Mouse (Mus musculus) midbrain, postnatal 0 days (tissue): ENCODE measurements around the gene Cpm. TPM values are rescaled to one million over a fixed set of nuclear protein-coding genes. Genes with fewer than 3 reads are reported as not detected.
"Not testable (repeated sequence)": the region's sequence is repeated elsewhere in the genome, so short reads cannot be mapped to it uniquely, and the experiment has no call there.

Experiments
- ATAC-seq: fragments of 200-750 bp; cut with Nextera tagmentation; 2 replicates; pipeline ENCODE4 v1.8.0; 2017; ENCODE audit warnings: moderate number of reproducible peaks, mild to moderate bottlenecking, moderate TSS enrichment, moderate library complexity; ENCODE audit not compliant: low FRiP score
- DNase-seq: peaks from one replicate; pipeline ENCODE4 v3.0.0-alpha.2; 2015; ENCODE audit warnings: low spot score
- H3K27ac ChIP-seq: fragments of 300-500 bp; sonication (generic); 2 replicates; pipeline ENCODE4 v1.5.1; 2014; ENCODE audit warnings: low read depth, mild to moderate bottlenecking, low read length, mixed read lengths
- H3K27me3 ChIP-seq: fragments of 300-500 bp; sonication (generic); 2 replicates; pipeline ENCODE4 v1.6.1; 2014; ENCODE audit warnings: low read length, control low read depth, mixed read lengths; ENCODE audit not compliant: insufficient read depth
- H3K36me3 ChIP-seq: fragments of 300-500 bp; sonication (generic); 2 replicates; pipeline ENCODE4 v1.6.1; 2014; ENCODE audit warnings: low read length, control low read depth, mixed read lengths; ENCODE audit not compliant: insufficient read depth
- H3K4me1 ChIP-seq: fragments of 300-500 bp; sonication (generic); 2 replicates; pipeline ENCODE4 v1.6.1; 2014; ENCODE audit warnings: mild to moderate bottlenecking, control low read depth, antibody characterized with exemption, low read length, mixed read lengths; ENCODE audit not compliant: insufficient read depth
- H3K4me2 ChIP-seq: fragments of 300-500 bp; sonication (generic); 2 replicates; pipeline ENCODE4 v1.6.1; 2014; ENCODE audit warnings: low read depth, mild to moderate bottlenecking, low read length, mixed read lengths; ENCODE audit not compliant: poor library complexity, severe bottlenecking
- H3K4me3 ChIP-seq: fragments of 300-500 bp; sonication (generic); 2 replicates; pipeline ENCODE4 v1.5.1; 2014; ENCODE audit warnings: low read depth, mild to moderate bottlenecking, low read length, moderate library complexity
- H3K9ac ChIP-seq: fragments of 300-500 bp; sonication (generic); replicated peaks from 2 replicates; pipeline ENCODE4 v1.6.1; 2014; ENCODE audit warnings: mild to moderate bottlenecking, low read length, moderate library complexity, mixed read lengths; ENCODE audit not compliant: poor library complexity, severe bottlenecking
- H3K9me3 ChIP-seq: fragments of 300-500 bp; sonication (generic); 2 replicates; pipeline ENCODE4 v1.6.1; 2016; ENCODE audit warnings: low read length, control low read depth
- CTCF ChIP-seq: IDR thresholded peaks from 2 replicates; pipeline ENCODE4 v1.5.1; 2016; ENCODE audit warnings: antibody characterized with exemption, mild to moderate bottlenecking
- WGBS: fragments of 180-500 bp; shearing (Covaris S2); extraction: QIAGEN DNeasy Blood & Tissue Kit; methylation state at CpG from one replicate; pipeline ENCODE4 v1.1.7; 2014; 5-methylcytosine and 5-hydroxymethylcytosine counted together
- polyA plus RNA-seq: library from polyadenylated mRNA; unstranded; fragments of >200 nt; fragmentation: Nextera tagmentation; extraction: Ambion mirVana; gene quantifications from 2 replicates; pipeline ENCODE4 v1.2.1, GENCODE M21; 2015
- total RNA-seq: library from RNA; depleted of rRNA; stranded (reverse); fragments of >200 nt; gene quantifications from 2 replicates; pipeline ENCODE4 v1.2.3, GENCODE M21; 2014

Cpm gene
- total and polyA plus RNA-seq, 2 experiments from 2014 or later: 3.9 to 7.9 TPM

- Histone ChIP-seq H3K9me3 (no peaks in the 10 kb centered on the region), H3K36me3 (no peaks in the 10 kb centered on the region), H3K9ac (no peak overlapping the region), H3K27ac (no peak overlapping the region), H3K4me3 (no peak overlapping the region), H3K4me1 (no peaks in the 10 kb centered on the region), H3K4me2 (no peak overlapping the region), H3K27me3 (no peaks in the 10 kb centered on the region)
- TF ChIP-seq CTCF: no peak
- DNase-seq (no peak), ATAC-seq (no peak)
- 81% methylated on average over 8 of the region's 8 CpGs for WGBS
Measured at GRCm38 (mm10) chr10:117612621-117613584, 16.4 kb upstream of the Cpm start.

- H3K4me3 ChIP-seq: no peak overlapping the region
- H3K9me3 ChIP-seq: no peaks in the 10 kb centered on the region
- WGBS: 74% methylated on average over 6 of the region's 6 CpGs
- no peak overlapping the region for H3K4me2 ChIP-seq
- no peak for TF ChIP-seq CTCF
- no peaks in the 10 kb centered on the region for H3K27me3 ChIP-seq
- no peak overlapping the region for H3K27ac ChIP-seq
- no peaks in the 10 kb centered on the region for H3K36me3 ChIP-seq
- no peaks in the 10 kb centered on the region for H3K4me1 ChIP-seq
- no peak for DNase-seq
- ATAC-seq: no peak
- H3K9ac ChIP-seq: no peak overlapping the region
Measured at GRCm38 (mm10) chr10:117613960-117614359, 15.3 kb upstream of the Cpm start.

GRCm38 (mm10) chr10:117614387-117614786 is 14.9 kb upstream of the Cpm start:
- H3K36me3 ChIP-seq: no peaks in the 10 kb centered on the region
- ATAC-seq (no peak), DNase-seq (no peak)
- H3K27ac ChIP-seq: no peak overlapping the region
- TF ChIP-seq CTCF: no peak
- H3K4me3 ChIP-seq: no peak overlapping the region
- H3K27me3 ChIP-seq: no peaks in the 10 kb centered on the region
- WGBS: 83% methylated on average over 3 of the region's 3 CpGs
- no peaks in the 10 kb centered on the region for H3K4me1 ChIP-seq
- no peak overlapping the region for H3K9ac ChIP-seq
- H3K9me3 ChIP-seq: no peaks in the 10 kb centered on the region
- H3K4me2 ChIP-seq: no peak overlapping the region

GRCm38 (mm10) chr10:117615239-117615638 is 14.1 kb upstream of the Cpm start:
- Histone ChIP-seq H3K27ac (no peak overlapping the region), H3K9ac (no peak overlapping the region), H3K4me2 (no peak overlapping the region), H3K9me3 (no peaks in the 10 kb centered on the region), H3K4me3 (no peak overlapping the region), H3K4me1 (no peaks in the 10 kb centered on the region), H3K27me3 (no peaks in the 10 kb centered on the region), H3K36me3 (no peaks in the 10 kb centered on the region)
- no peak for DNase-seq
- TF ChIP-seq CTCF: no peak
- no peak for ATAC-seq
- 93% methylated on average over 8 of the region's 8 CpGs for WGBS

GRCm38 (mm10) chr10:117615746-117616145 is 13.6 kb upstream of the Cpm start:
- DNase-seq: no peak
- TF ChIP-seq CTCF: no peak
- no peaks in the 10 kb centered on the region for H3K36me3 ChIP-seq
- 79% methylated on average over 4 of the region's 4 CpGs for WGBS
- no peaks in the 10 kb centered on the region for H3K27me3 ChIP-seq
- H3K27ac ChIP-seq: no peak overlapping the region
- H3K4me1 ChIP-seq: no peaks in the 10 kb centered on the region
- ATAC-seq: no peak
- no peak overlapping the region for H3K9ac ChIP-seq
- H3K4me3 ChIP-seq: no peak overlapping the region
- no peak overlapping the region for H3K4me2 ChIP-seq
- H3K9me3 ChIP-seq: no peaks in the 10 kb centered on the region

- Histone ChIP-seq H3K4me1 (no peaks in the 10 kb centered on the region), H3K36me3 (no peaks in the 10 kb centered on the region), H3K9me3 (no peaks in the 10 kb centered on the region), H3K4me3 (no peak overlapping the region), H3K27ac (no peak overlapping the region), H3K9ac (no peak overlapping the region), H3K27me3 (no peaks in the 10 kb centered on the region), H3K4me2 (no peak overlapping the region)
- no peak for ATAC-seq
- 92% methylated on average over 6 of the region's 6 CpGs for WGBS
- TF ChIP-seq CTCF: no peak
- DNase-seq: no peak
Measured at GRCm38 (mm10) chr10:117616191-117616680, 13.1 kb upstream of the Cpm start.

GRCm38 (mm10) chr10:117616765-117617164 is 12.5 kb upstream of the Cpm start:
- H3K27me3 ChIP-seq, ATAC-seq, H3K4me3 ChIP-seq, DNase-seq, H3K36me3 ChIP-seq, H3K4me1 ChIP-seq, H3K9me3 ChIP-seq, H3K4me2 ChIP-seq, H3K9ac ChIP-seq, H3K27ac ChIP-seq: not testable (repeated sequence)
- WGBS: 86% methylated on average over 4 of the region's 4 CpGs
